Mouse (Mus musculus): ENCODE results near the gene Cebpe.
A peak's percentile ranks its signal among the peaks of the same experiment; 100 is the strongest.

Cebpe gene

DNA sequence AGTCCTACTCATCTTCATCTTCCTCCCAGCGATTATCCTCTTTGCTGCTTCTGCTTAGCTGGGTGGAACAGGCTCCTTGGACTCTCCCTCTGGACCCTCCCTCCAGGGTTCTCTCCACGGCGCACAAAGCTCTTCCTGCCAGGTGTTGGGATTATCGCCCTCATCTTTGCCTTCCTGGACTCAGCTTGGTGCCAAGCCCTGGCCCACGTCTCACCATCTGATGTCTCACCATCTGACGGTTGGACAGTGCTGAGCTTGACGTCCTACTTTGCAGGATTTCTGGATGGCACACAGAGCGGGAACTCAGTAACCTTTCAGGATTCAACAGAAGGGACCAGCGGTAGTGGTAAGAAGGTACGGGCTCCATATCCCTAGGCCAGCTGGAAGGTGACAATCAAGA lies 9.7 kb upstream of the Cebpe start:
- no peak for DNase-seq (ENCODE audit: low read depth, low spot score)

DNA sequence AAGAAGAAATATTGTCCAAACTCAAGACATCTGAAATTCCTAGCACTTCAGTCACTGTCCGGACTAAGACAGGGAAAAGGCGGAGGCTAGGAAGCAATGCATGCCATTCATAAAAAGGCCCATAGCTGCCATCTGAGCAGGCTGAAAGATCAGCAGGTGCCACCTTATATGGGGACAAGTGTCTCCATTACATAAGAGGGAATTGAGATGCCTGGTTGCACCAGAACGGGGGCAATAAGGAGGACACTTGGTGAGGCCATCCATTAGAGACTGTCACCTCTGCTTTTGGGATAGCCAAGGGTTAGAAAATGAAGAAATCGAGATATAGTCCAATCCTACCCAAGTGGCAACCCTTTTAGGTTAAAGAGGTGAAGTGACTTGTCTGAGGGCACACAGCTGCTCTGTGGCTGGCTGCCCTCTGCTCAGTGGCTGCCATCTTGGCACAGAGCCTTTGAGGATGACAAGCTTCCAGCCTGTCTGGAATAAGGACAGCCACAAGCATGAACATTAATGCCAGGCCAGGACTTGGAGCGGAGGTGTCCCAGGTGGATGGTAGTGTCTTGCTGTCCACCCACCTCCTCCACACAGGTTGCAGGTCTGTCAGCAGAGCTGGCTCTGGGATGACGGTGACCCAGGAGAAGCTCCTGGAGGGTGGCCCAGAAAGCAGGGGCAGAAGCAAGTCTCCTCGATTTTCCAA lies 8.8 kb upstream of the Cebpe start:
- no peak for DNase-seq (ENCODE audit: low read depth, low spot score)

DNA sequence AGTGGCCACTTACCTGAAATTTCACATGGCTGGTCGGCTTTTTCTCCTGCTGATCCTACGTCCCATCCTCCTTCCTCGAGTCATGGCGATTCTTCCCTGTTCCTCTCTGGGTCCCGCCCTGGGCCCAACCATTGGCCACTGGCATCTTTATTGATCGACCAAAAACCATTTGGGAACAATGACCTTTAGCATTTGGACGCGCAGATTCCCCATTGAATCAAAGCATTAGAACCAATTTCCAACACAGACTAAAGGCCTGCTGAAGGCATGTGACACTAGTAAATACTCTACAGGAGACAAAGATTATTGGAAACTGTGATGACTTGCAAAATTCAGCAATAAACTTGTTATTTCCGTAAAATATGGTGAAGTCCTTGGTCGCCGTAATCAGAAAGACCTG lies 8.1 kb upstream of the Cebpe start:
- DNase-seq (ENCODE audit: low read depth, low spot score): no peak

DNA sequence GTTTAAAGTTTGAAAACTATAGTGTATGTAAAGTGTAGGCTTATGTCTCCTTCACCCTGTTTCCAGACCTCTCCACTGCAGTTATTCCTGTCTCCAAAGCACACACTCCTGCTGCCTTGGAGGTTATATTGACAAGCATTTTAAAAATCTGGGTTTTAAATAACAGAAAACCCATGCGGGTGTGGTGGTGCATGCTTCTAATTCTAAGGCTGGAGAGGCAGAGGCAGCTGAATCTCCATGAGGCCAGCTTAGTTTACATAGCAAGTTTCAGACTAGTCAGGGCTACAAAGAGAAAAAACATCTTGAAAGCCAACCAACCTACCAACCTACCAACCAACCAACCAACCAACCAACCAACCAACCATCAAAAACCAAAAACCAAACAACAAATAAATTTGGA lies 3.4 kb upstream of the Cebpe start:
- no peak for DNase-seq (ENCODE audit: low read depth, low spot score)

DNA sequence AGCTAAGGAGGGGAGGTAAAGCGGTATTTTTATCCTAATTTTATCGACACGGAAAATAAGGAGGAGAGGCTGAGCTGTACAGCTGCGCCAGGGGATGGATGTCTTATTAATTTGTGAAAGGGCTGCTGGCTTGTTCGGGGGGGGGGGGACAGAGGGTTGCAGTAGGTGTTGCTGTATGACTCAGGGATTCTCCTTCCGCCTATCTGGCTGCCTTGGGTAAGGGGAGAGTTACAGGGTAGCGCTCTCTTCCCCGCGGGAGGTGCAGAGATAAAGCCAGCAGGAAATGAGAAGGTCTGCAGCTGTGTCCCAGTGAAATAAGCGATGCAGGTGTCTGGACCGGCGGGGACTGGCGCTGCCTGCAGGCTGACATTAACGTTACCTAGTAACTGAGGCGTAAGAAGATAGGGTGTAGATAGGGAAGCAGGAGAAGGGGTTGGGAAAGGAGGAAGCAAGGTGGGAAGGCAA lies 2.7 kb upstream of the Cebpe start:
- DNase-seq (ENCODE audit: low read depth, low spot score): no peak

DNA sequence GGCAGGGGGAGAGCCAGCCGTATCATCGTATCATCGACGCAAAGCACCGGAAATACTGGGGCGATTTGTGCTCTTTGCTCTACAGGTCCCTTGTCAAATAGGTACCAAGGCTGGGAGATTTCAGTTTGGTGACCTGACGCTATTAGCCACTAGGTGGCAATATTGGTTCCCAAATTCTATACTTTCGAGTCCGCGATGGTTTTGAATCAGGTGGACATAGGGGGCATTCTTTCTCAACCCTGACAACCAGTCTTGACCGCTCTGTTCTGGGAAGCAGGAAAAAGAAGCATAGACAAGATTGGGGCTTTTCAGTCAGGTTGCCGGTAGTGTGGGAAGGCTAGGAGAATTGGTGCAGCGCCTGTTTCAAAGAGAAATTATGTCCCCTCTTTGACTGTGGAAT lies 2.1 kb upstream of the Cebpe start:
- DNase-seq (ENCODE audit: low read depth, low spot score): peak; percentile 65

DNA sequence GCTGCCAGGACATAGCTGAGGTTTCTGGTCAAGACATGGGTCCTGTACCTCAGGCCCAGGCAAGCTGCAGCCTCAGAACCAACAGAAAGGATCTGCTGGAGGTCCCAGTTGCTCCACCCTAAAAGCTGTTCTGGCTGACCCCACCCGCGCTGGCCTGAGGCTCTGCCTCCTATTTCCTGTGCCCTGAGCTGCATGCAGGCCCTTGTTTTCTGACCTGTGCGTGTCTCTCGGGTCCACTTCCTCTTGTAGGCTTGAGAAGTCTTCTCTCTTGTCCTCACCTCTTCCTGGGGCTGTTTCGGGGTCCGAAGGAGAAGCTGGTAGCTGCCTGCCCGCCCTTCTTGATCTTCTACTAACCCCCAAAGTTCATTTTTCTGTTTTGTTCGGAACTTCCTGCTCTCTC lies 887 bp upstream of the Cebpe start:
- DNase-seq (ENCODE audit: low read depth, low spot score): no peak

DNA sequence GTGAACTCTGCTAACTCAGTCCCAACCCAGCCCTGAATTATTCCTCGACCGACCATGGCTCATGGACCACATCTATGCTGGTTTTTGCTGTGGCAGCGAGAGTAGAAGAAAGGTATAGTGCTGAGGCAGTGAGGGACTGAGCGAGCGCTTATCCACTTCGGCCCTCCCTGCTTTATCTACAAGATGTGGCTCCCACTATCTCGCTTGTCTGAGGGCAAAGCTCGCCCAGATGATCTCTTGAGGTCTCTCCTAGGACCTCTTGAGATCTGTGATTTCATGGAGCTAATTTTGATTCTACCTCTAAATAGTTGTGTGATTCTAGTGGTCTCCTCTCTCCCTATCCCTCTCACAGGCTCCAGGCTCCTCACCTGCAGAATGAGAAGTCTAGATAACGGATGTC lies 2.9 kb downstream of the Cebpe start:
- no peak for DNase-seq (ENCODE audit: low read depth, low spot score)

DNA sequence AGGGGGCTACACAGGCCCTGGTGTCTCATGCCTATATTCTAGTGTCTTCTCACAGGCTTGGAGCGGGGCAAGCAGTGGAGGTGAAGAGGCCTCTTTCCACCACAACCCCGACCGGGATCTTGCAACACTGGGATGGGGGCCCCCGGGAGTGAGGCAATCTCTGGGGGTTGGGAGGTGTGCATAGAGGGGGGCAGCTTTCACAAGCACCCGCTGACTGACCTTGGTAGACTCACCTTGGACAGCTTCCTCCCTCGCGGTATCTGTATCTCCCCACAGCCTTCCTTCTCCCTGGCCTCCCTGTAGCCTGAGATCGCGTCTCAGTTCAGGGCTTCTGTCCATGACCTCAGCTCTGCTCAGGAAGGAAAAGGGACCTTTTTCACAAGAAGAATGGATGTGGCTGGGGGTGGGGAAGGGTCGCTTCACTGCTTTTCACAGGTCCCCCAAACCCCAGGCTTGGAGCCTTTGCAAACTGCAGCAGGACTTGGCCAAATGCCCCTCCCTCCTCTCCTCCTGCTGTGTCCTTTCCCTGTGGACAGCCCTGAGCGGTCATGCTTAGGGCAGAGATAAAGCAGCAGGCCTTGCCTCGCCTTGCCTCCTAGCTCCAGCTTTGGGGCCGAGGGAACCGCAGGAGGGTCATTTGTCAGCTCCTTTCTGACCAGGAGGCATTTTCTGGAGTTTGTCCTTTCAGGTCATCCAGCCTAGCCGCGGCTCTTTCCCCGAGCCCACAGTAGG lies 5.2 kb downstream of the Cebpe start:
- DNase-seq (ENCODE audit: low read depth, low spot score): no peak

DNA sequence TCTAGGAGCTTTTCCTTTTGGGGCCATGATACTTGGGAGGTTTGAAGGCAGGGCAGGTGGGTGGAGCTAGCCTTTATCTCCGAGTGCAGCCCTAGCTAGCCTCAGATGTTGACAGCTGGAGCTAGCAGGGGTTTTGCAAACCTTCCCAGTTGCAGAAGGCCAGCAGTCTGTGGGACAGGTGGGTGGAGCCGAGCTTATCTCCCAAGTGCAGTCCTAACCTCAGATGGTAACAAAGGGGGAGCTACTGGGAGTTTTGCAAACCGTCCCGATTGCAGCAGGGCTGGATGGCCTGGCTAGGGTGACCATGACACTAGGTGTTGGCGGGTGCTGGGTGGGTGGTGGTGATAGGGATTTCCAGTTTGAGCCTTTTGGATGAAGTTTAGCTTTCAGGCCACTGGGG lies 6.1 kb downstream of the Cebpe start:
- DNase-seq (ENCODE audit: low read depth, low spot score): no peak

DNA sequence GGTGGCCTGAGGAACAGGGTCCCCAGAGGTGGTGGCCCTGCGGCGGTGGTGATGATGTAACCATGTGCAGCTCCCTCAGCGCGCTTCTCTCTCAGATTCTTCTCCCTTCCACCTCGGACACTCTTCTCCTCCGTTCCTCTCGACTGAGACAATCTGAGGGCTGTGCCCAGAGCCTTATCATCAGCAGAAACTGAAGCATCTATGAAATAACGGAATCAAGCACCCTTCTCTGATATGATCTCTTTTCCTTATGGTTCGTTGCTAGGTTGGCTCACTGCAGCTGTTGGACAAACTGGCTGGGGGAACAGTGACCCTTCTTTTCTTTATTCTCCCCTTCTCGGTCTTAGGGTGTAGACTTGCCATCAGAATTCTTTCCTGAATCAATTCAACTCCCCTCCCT lies 8.8 kb downstream of the Cebpe start:
- DNase-seq (ENCODE audit: low read depth, low spot score): no peak

DNA sequence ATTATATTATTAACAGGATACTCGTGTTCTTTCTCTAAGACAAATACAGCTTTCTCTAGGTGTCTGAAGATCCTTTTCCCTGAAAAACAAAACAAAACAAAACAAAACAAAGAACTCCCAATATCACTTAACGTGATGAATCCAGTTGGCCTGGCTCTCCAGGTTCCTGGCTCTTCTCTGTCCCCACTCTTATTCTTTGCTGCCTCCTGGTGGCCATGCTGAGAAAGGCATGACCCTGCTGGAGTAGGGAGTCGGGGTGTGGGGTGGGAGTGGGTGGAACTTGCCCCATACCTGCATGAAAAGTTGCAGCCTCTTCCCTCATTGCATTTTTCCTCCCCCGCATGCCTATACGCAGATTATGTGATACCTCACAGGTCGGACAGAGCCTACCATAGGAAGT lies 10.7 kb downstream of the Cebpe start:
- DNase-seq (ENCODE audit: low read depth, low spot score): peak; percentile 57

DNA sequence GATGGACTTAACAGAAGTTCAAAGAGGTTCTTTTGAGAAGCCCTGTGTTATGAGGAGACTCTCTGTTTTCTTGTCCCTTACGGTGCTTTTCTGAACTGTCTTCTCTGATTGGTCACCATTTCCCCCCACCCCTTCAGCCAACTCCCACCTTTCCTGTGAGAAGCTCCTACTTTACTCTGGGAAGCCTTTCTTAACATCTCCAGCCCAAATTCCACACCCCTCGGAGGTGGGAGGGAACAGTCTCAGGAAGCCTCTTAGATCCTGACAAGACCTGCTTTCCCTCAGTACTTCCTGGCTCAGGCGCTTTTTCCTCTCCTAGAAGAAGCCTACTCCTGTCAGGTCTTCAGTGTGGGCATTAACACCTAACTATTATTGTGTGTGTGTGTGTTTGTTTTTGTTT lies 12.4 kb downstream of the Cebpe start:
- DNase-seq (ENCODE audit: low read depth, low spot score): no peak

DNA sequence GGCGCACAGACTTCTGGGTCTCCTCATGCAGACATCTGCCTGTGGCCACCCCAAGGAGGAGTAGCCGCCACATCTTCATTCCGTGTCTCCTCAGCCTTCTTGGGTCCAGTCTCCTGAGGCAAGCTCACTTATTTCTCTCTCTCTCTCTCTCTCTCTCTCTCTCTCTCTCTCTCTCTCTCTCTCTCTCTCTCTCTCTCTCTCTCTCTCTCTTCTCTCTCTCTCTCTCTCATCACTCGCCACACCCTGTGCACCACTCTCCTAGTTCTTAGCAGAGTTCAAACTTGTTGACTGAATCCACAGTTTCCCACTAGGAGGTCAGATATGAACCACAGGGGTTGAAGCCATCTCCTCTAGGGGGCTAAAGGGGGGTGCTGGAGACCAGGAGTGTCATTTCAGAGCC lies 13.2 kb downstream of the Cebpe start, which contains the start of gene Gm29776:
Gene Gm29776, minus strand, starts transcription at position 101 of the 400 bp plus-strand sequence.
- DNase-seq (ENCODE audit: low read depth, low spot score): no peak

DNA sequence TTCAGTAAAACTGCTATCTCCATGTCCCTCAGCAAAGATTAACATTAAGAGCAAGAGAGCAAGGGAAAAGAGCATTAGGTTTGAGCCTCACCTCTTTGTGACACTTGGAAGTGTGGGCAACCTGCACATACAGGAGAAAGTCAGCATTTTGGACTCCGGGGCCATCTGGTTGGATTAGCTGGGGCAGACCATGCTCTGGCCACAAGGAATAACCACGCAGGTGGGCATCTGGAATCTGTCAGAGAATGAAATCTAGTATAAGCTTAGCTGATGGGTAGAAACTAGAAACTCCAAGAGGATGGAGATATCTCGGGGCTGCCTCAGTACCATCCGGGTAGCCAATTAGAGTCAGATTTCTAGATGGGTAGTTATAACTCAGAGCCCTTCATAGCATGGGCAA lies 15.2 kb downstream of the Cebpe start:
- no peak for DNase-seq (ENCODE audit: low read depth, low spot score)

DNA sequence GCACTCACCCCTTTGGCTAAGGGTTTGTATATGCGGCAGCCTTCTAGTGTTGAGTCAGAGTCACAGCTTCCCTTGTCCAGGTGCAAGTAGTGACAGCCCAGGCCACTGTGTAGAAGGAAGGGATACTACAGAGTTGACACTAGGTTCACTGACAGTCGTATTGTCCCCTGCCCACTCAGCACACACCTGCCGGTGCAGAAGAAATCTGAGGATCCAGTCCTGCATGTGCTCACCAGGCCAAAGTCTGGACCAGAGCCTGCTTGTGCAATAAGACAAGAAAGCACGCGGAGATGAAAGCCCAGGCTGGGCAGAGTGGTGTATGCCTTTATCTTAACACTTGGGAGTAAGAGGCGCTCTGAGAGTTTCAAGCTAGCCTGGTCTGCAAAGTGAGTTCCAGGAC lies 16.9 kb downstream of the Cebpe start:
- DNase-seq (ENCODE audit: low read depth, low spot score): no peak

DNA sequence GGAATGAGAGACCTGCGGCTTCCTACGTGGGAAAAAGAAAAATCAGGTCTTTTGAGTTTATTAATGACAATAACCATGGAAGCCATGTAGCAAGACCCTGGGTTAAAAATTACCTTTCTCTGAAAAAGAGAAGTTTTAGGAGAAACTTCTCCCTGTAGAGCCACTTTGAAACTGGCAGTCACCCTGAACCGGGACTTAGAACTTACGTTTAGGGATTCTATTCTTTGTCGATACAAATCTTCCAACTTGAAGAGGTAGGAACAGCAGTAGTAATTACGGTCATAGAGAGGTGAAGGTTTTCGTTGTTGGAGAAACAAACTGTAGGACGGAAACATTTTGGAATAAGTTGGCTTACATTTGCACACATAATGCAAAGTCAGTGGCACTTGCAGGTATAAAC lies 24.7 kb downstream of the Cebpe start:
- DNase-seq (ENCODE audit: low read depth, low spot score): no peak

DNA sequence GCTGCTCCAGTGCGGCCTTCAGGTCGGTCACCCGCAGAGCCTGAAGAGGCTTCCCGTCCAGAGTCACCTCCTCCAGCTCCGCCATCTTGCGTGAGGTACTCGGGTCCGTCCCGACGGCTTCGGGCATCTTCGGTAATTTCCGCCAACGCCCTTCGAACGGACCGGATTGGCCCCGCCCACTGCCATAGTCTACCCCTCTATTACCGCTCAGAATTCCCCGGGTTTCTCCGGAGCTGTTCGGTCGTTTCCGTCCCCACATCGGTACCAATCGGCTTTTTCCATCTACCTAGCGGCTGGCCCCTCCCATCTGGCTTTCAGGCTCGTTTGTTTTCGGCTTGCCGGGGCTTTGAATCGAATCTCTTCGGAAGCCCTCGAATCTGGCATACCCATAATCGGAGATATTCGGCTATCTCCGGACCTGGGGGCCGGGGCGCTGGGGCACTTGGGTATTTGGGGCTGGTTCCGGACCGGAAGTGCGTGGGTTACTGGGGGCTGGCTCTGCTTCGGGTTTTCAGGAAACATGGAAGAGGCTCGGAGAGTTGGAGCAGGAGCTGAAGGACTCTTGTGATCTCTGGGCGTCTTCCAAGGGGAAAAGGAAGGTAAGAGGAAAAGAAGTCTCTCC lies 25.3 kb downstream of the Cebpe start, which contains the start of gene Acin1:
Gene Acin1, minus strand, starts transcription at position 410 of the 622 bp plus-strand sequence.
- DNase-seq (ENCODE audit: low read depth, low spot score): peak; percentile 99

DNA sequence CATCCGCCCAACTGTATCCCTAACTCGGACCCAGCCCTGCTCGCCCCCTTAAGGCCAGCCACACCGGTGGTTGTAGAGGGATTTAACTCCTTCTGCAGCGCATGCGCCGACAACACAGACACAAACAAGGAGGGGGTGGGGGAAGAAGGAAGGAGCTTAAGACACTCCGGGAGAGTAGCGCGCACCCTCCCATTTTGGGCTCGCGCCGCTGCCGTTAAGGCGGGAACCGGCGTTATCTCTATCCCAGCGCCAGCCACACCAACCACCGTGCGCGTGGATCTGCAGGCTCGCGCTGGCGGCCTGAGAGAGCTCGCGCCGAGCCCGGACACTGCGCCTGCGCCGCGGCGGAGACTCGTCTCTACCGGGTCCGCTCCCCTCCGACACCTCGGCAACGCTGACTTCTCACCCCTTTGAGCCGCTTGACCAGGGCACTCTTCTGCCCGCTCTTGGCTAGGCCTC lies 25.9 kb downstream of the Cebpe start, which contains the start of gene 1700123O20Rik:
Gene 1700123O20Rik, plus strand, starts transcription at position 154 of the 459 bp plus-strand sequence.
- peak; percentile 79 for DNase-seq (ENCODE audit: low read depth, low spot score)

DNA sequence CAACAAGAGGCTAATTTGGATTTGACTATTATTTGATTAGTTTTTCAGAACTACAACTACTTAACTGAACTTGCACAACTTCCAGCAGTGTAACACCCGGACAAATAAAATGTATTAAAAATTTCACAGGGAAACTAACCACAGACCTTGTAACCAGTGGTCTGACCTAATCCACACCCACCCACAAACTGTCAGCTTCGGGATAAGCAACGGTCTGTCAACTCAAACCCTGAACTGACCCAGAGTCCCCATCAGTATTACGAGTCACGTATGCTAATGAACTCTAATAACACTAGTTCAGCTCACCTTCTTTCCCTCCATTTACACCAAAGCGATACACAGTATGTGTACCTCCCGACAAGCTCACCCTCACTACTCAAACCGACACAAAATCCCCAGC lies 26.5 kb downstream of the Cebpe start:
- no peak for DNase-seq (ENCODE audit: low read depth, low spot score)

DNA sequence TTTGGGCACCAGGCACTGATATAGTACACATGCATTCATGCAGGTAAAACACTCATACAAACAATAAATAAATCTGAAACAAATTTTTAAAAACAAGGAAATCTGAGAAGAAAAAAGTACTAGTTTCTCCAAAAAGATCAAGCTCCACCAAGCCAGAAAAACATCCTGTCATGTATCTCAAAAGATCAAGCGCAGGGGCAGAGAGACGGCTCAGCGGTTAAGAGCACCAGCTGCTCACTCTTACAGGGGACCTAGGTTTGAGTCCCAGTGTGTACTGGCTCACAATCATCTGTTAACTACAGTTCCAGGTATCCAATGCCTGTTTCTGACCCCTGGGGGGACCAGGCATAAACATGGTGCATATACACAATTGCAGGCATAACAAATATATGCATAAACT lies 29.6 kb downstream of the Cebpe start:
- no peak for DNase-seq (ENCODE audit: low read depth, low spot score)

DNA sequence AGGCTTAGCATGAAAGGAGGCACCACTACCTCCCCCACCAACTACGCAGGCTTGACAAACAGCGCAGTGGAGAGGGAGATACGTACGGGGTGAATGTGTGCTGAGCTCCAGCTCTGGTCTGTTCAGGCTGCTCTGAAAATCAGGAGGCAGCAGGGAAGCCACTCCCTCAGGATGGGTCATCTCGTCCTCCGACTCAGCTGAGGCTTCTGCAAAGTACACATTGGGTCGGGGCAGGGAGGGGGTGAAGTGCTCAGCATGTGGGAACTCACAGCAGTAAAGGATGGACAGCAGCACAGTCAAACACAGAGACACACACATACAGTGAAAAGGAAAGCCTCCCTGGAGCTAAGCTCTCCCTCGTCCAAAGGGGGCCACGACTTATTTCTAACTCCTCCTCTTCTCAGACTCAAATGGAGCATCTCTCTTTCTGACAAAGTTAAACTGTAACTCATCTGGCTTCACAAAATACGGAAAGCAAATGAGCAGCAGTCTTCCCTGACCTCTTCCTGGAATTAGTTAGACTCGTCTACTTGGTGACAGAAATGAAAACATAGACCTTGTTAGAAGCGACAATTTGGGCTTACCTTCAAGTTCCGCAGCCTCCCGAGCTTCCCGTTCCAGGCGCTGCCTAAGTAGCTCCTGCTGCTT lies 33.2 kb downstream of the Cebpe start:
- no peak for DNase-seq (ENCODE audit: low read depth, low spot score)

Measured in retina, adult 2 months (tissue).